ENCODE assay signal across 11 mouse cellular contexts in the genomic region with DNA sequence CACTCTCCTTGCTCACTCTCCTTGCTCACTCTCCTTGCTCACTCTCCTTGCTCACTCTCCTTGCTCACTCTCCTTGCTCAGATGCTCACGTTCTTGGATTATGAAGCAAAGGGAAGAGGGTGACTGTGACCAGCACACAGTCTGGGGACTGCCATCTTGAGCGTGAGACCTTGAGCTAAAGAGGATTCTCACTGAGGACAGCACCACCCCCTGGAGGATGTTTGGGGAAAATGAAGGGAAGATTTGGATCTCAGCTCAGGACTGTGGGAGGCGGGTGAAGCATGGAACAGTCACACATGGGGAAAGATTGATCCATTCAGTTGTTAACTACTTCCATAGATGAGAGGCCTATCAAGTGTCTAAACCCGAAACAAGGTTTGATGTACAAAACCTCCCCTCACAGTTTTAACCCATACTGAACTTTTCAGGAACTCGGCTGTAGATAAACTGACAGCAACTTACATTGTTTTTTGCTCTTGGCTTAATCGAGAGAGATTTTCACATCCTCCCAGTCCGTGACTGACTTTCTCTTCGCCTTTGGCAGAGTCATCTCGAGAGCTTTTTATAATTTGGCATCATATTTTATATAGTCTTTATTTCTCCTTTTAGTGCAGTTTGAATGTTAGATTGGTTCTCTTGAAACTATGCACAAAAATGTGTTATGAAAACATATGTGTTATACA. TPM values are rescaled to one million over a fixed set of nuclear protein-coding genes. Genes with fewer than 3 reads are reported as not detected.
DNase-seq lines count a peak whose midpoint lies in the region; ATAC-seq and TF ChIP-seq lines count a peak whose summit lies in the region.
"Had no signal": no experiment of that assay in that cellular context is flagged by ENCODE, and none has a peak within 500 bp of the region (broad histone marks: within the 10 kb centered on the region; RNA-seq: fewer than 3 reads in every experiment).

No protein-coding gene starts in this region.

- H3K27ac ChIP-seq in heart, adult 2 months = no peak overlapping the region
- H3K27ac ChIP-seq in lung, embryonic 14.5 days (ENCODE audit: low read depth) = no peak overlapping the region
- H3K27ac ChIP-seq: forebrain, embryonic 13.5 days; hindbrain, embryonic 12.5 days had no signal

- DNase-seq in heart, adult 2 months = no peak
- no peak for DNase-seq in heart, adult 8-10 months (ENCODE audit: low spot score)
- peak; percentile 59 for DNase-seq in lung, embryonic 14.5 days
- no peak for DNase-seq in lung, postnatal 14 days
- peak; percentile 94 for DNase-seq in adipocyte (ENCODE audit: low spot score)
- no peak for DNase-seq in right cerebral cortex, adult 18-20 months
- DNase-seq: cerebellum, postnatal 36 days; heart, adult 18-20 months had no signal

- no peaks in the 10 kb centered on the region for H3K9me3 ChIP-seq in lung, embryonic 14.5 days (ENCODE audit: low read depth, low read length)
- H3K9me3 ChIP-seq: forebrain, embryonic 13.5 days; hindbrain, embryonic 12.5 days had no signal

- 48% methylated on average over 9 of the region's 9 CpGs for WGBS in heart, adult 2 months
- WGBS in lung, embryonic 14.5 days = 64% methylated on average over 9 of the region's 9 CpGs

- no peak overlapping the region for H3K4me3 ChIP-seq in heart, adult 2 months
- H3K4me3 ChIP-seq in lung, embryonic 14.5 days (ENCODE audit: low read depth, low read length) = no peak overlapping the region
- H3K4me3 ChIP-seq: forebrain, embryonic 13.5 days; hindbrain, embryonic 12.5 days had no signal

- H3K4me2 ChIP-seq in lung, embryonic 14.5 days = no peak overlapping the region
- H3K4me2 ChIP-seq: forebrain, embryonic 13.5 days; hindbrain, embryonic 12.5 days had no signal

- no peaks in the 10 kb centered on the region for H3K27me3 ChIP-seq in heart, adult 2 months (ENCODE audit: control insufficient read depth, insufficient read depth, low read length)
- H3K27me3 ChIP-seq in lung, embryonic 14.5 days (ENCODE audit: insufficient read depth, low read length) = no peaks in the 10 kb centered on the region
- H3K27me3 ChIP-seq: forebrain, embryonic 13.5 days; hindbrain, embryonic 12.5 days had no signal

- ATAC-seq in lung, embryonic 14.5 days (ENCODE audit: insufficient read depth) = no peak
- peak; percentile 36; the same call in 1 of the 2 replicates for ATAC-seq in neutrophil, adult 5-6 weeks (ENCODE audit: extremely low read depth, insufficient number of reproducible peaks, low FRiP score, poor library complexity, severe bottlenecking)
- ATAC-seq: forebrain, embryonic 13.5 days had no signal

- no peak for TF ChIP-seq EP300 in heart, adult 2 months (IDR thresholded peaks at IDR 0.05; ENCODE audit: insufficient read depth, low read depth, low read length)

- peak; percentile 36 for TF ChIP-seq CTCF in heart, adult 2 months (IDR thresholded peaks at IDR 0.05)
- TF ChIP-seq CTCF in lung, embryonic 14.5 days (IDR thresholded peaks at IDR 0.05; ENCODE audit: low read depth) = peak; percentile 60

- no peak overlapping the region for H3K9ac ChIP-seq in heart, adult 2 months (ENCODE audit: low read depth, low read length)
- H3K9ac ChIP-seq in lung, embryonic 14.5 days = no peak overlapping the region
- H3K9ac ChIP-seq: forebrain, embryonic 13.5 days; hindbrain, embryonic 12.5 days had no signal

- no peak for TF ChIP-seq POLR2A in heart, adult 2 months (IDR thresholded peaks at IDR 0.05; ENCODE audit: insufficient read depth, low read depth, low read length)

- H3K4me1 ChIP-seq in heart, adult 2 months (ENCODE audit: control insufficient read depth, insufficient read depth, low read length) = peaks cover 2% of the 10 kb centered on the region; the same call in 1 of the 2 replicates
- H3K4me1 ChIP-seq in lung, embryonic 14.5 days (ENCODE audit: insufficient read depth) = no peaks in the 10 kb centered on the region
- H3K4me1 ChIP-seq: hindbrain, embryonic 12.5 days had no signal

- H3K36me3 ChIP-seq in heart, adult 2 months (ENCODE audit: control insufficient read depth, insufficient read depth, low read length) = no peaks in the 10 kb centered on the region
- H3K36me3 ChIP-seq in lung, embryonic 14.5 days (ENCODE audit: insufficient read depth) = no peaks in the 10 kb centered on the region
- H3K36me3 ChIP-seq: hindbrain, embryonic 12.5 days had no signal

- H3K79me2 ChIP-seq in heart, adult 2 months (replicated peaks; ENCODE audit: control insufficient read depth, insufficient read depth, low read length) = no peaks in the 10 kb centered on the region

- intact Hi-C loops in heart, adult 2 months (cut with DNase I) = no loop called here

RNA-seq across cellular contexts. Expression of a gene that starts 7.9 kb away (rescaled TPM):
- total RNA-seq in heart, adult 2 months (2021) = 1 to 10 TPM; 2.8 to 4.0 TPM
- 3.5 and 6.6 TPM in 2 replicates for polyA plus RNA-seq in heart, adult 2 months (2012; rRNA removed)
- total RNA-seq in heart, adult 8-10 months (2022) = 1 to 10 TPM; 2.8 to 3.8 (median 3.4) TPM
- polyA plus RNA-seq in lung, embryonic 14.5 days (2014; fragmentation: Nextera tagmentation; extraction: Ambion mirVana) = 23.5 and 25.3 TPM in 2 replicates
- 40.6 and 45.2 TPM in 2 replicates for total RNA-seq in neutrophil, adult 5-6 weeks (2017)

Comparison
In these comparisons a context has a peak if more than half of its experiments do, and no peak if none do; other contexts are left out.
1. DNase-seq: peak in lung, embryonic 14.5 days (single experiment) and adipocyte (single experiment); none in heart, adult 2 months (0 of 2), heart, adult 8-10 months (single experiment), lung, postnatal 14 days (single experiment) and right cerebral cortex, adult 18-20 months (single experiment).